Comparison of ENCODE assay signal across 7 mouse cellular contexts in the genomic region with DNA sequence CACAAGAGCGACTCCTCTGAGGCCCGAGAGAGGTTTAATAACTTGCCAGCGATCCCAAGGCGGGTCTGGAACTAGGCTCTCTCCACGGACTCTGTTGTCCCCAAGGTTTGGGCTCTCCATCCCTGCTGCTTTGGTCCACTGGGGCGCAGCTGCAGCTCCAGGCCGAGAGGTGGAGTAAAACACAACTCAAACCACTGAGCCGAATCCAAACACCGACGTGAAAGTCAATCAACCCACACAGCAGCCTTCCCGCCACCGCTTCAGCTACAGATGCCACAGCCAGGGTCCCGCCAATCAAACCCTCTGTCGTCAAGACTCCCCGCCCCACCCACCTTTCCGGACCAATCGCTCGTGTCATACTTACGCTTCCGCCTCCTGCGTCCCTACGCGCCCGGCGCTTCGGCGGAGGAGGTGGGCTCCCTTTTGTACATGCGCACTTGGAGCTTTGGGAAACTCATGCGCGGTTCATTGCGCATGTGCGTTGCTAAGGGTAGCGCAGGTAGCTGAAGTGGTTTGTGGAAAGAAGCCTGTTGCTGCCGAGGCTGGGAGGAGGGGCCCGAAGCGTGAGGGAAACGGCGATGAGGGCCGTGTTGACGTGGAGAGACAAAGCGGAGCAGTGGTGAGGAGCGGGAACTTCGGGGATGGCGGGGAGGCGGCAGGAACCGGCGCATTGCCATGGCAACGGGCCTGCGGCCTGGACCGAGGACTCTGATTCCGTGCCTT. TPM values are rescaled to one million over a fixed set of nuclear protein-coding genes. Genes with fewer than 3 reads are reported as not detected.
DNase-seq lines count a peak whose midpoint lies in the region; ATAC-seq lines count a peak whose summit lies in the region.

A gene (minus strand): TSS at position 281 of the 723 bp plus-strand sequence.
A gene (plus strand): TSS at position 380 of the 723 bp plus-strand sequence.

- H3K36me3 ChIP-seq in intestine, embryonic 16.5 days (ENCODE audit: control insufficient read depth, insufficient read depth, low read length): peaks cover 6% of the 10 kb centered on the region; the same call in 1 of the 2 replicates
- peaks cover 3% of the 10 kb centered on the region; the same call in 1 of the 2 replicates for H3K36me3 ChIP-seq in midbrain, embryonic 11.5 days (ENCODE audit: control insufficient read depth, insufficient read depth, low read length)

- H3K4me1 ChIP-seq in intestine, embryonic 16.5 days (ENCODE audit: control insufficient read depth, insufficient read depth, low read length): 0 out of 2 replicates have a peak, but pooled peaks cover 8% of the 10 kb centered on the region
- H3K4me1 ChIP-seq in midbrain, embryonic 11.5 days (ENCODE audit: control insufficient read depth, insufficient read depth, low read length): peaks cover 8% of the 10 kb centered on the region

- under 1% methylated on average over 51 of the region's 51 CpGs for WGBS in intestine, embryonic 16.5 days
- WGBS in midbrain, embryonic 11.5 days: under 1% methylated on average over 51 of the region's 51 CpGs

- H3K27ac ChIP-seq in intestine, embryonic 16.5 days (ENCODE audit: low read length): peak within 1 kb of the TSS; percentile 78
- peak within 1 kb of the TSS; percentile 88 for H3K27ac ChIP-seq in midbrain, embryonic 11.5 days (ENCODE audit: low read depth, low read length)

- H3K4me2 ChIP-seq in intestine, embryonic 16.5 days (ENCODE audit: low read depth, low read length): peak within 1 kb of the TSS; percentile 74
- H3K4me2 ChIP-seq in midbrain, embryonic 11.5 days: peak within 1 kb of the TSS; percentile 71

- H3K9me3 ChIP-seq in intestine, embryonic 16.5 days (ENCODE audit: control insufficient read depth, low read length): no peaks in the 10 kb centered on the region
- H3K9me3 ChIP-seq in midbrain, embryonic 11.5 days (ENCODE audit: control insufficient read depth, low read length): no peaks in the 10 kb centered on the region

- H3K4me3 ChIP-seq in intestine, embryonic 16.5 days (ENCODE audit: low read length): peak within 1 kb of the TSS; percentile 61
- peak within 1 kb of the TSS; percentile 59 for H3K4me3 ChIP-seq in midbrain, embryonic 11.5 days (ENCODE audit: low read depth, low read length)

- intact Hi-C loops in left cerebral cortex, postnatal 36 days (cut with DNase I): loop anchor here (5.0 to 10.0 kb wide), 2 partner anchors 52 to 144 kb away; a partner anchor contains a TSS

- H3K9ac ChIP-seq in intestine, embryonic 16.5 days (ENCODE audit: low read depth, low read length): peak within 1 kb of the TSS; percentile 73
- H3K9ac ChIP-seq in midbrain, embryonic 11.5 days (ENCODE audit: low read length): peak within 1 kb of the TSS; percentile 74

- peak; percentile 99 for ATAC-seq in intestine, embryonic 16.5 days
- ATAC-seq in midbrain, embryonic 11.5 days (ENCODE audit: low FRiP score): peak; percentile 98

- peak; percentile 99 for DNase-seq in adrenal gland, adult 8-10 months
- DNase-seq in embryo, embryonic 9.5 days (ENCODE audit: extremely low spot score): peak; percentile 98
- DNase-seq in gastrocnemius, postnatal 4 days (ENCODE audit: low spot score in 2 of 2): peak; percentile 92 to 97
- peak; percentile 99 for DNase-seq in left cerebral cortex, postnatal 36 days (ENCODE audit: low spot score in 2 of 2)
- DNase-seq in midbrain, embryonic 11.5 days (ENCODE audit: low spot score, missing footprints): peak; percentile 100
- DNase-seq in skeletal muscle tissue, adult 2 months (ENCODE audit: low read depth, low spot score): peak; percentile 99

- H3K27me3 ChIP-seq in intestine, embryonic 16.5 days (replicated peaks; ENCODE audit: control insufficient read depth, insufficient read depth, low read length): no peaks in the 10 kb centered on the region
- H3K27me3 ChIP-seq in midbrain, embryonic 11.5 days (ENCODE audit: control insufficient read depth, insufficient read depth, low read length): no peaks in the 10 kb centered on the region

RNA-seq across cellular contexts. Expression of the first gene that starts in this region (rescaled TPM):
- total RNA-seq in adrenal gland, adult 8-10 months (2022): 1 to 10 TPM; 3.3 to 5.5 (median 3.9) TPM
- 1 to 10 TPM; 4.8 to 5.4 TPM for total RNA-seq in gastrocnemius, postnatal 4 days (2021)
- polyA plus RNA-seq in intestine, embryonic 16.5 days (2015; fragmentation: Nextera tagmentation; extraction: Ambion mirVana): 10.0 and 12.2 TPM in 2 replicates
- total RNA-seq in left cerebral cortex, postnatal 36 days (2021): 1 to 10 TPM; 8.2 to 9.0 TPM
- polyA plus RNA-seq in midbrain, embryonic 11.5 days (2014; fragmentation: Nextera tagmentation; extraction: Ambion mirVana): 19.6 and 24.7 TPM in 2 replicates

RNA-seq across cellular contexts. Expression of the second gene that starts in this region (rescaled TPM):
- 10 to 100 TPM; 17.2 to 29.9 (median 21.9) TPM for total RNA-seq in adrenal gland, adult 8-10 months (2022)
- 10 to 100 TPM; 16.7 to 18.6 TPM for total RNA-seq in gastrocnemius, postnatal 4 days (2021)
- 13.0 and 13.1 TPM in 2 replicates for polyA plus RNA-seq in intestine, embryonic 16.5 days (2015; fragmentation: Nextera tagmentation; extraction: Ambion mirVana)
- total RNA-seq in left cerebral cortex, postnatal 36 days (2021): 10 to 100 TPM; 27.0 to 31.0 TPM
- polyA plus RNA-seq in midbrain, embryonic 11.5 days (2014; fragmentation: Nextera tagmentation; extraction: Ambion mirVana): 25.6 and 25.9 TPM in 2 replicates

Comparison
In these comparisons a context has a peak if more than half of its experiments do, and no peak if none do; other contexts are left out.
1. Peak in every context shown above with its lines: DNase-seq, ATAC-seq, H3K4me3 ChIP-seq and H3K27ac ChIP-seq.